Mouse (Mus musculus) kidney, adult 2 months (tissue): Measurements from ENCODE around the gene Sept6. TPM values are rescaled to one million over a fixed set of nuclear protein-coding genes. Genes with fewer than 3 reads are reported as not detected.
A peak's percentile ranks its signal among the peaks of the same experiment; 100 is the strongest.

Experiments used
- DNase-seq: peaks from one replicate; pipeline ENCODE4 v3.0.0; 2021
- H3K27ac ChIP-seq: fragments of 200-500 bp; 2 replicates; pipeline ENCODE4 v1.5.1; 2012; ENCODE audit warnings: low read depth, low read length, control low read depth, inconsistent platforms; ENCODE audit not compliant: insufficient read depth
- H3K27me3 ChIP-seq: fragments of 200-500 bp; replicated peaks from 2 replicates; pipeline ENCODE4 v1.6.1; 2012; ENCODE audit warnings: mild to moderate bottlenecking, moderate library complexity, low read length, inconsistent platforms; ENCODE audit not compliant: control insufficient read depth, insufficient read depth
- H3K36me3 ChIP-seq: fragments of 200-500 bp; 2 replicates; pipeline ENCODE4 v1.6.1; 2012; ENCODE audit warnings: mild to moderate bottlenecking, moderate library complexity, low read length, inconsistent platforms; ENCODE audit not compliant: control insufficient read depth, insufficient read depth
- H3K4me1 ChIP-seq: fragments of 200-500 bp; 2 replicates; pipeline ENCODE4 v1.6.1; 2011; ENCODE audit warnings: low read length; ENCODE audit not compliant: control insufficient read depth, insufficient read depth
- H3K4me3 ChIP-seq: fragments of 200-500 bp; 2 replicates; pipeline ENCODE4 v1.5.1; 2011; ENCODE audit warnings: mild to moderate bottlenecking, low read depth, low read length, control low read depth; ENCODE audit not compliant: insufficient read depth
- CTCF ChIP-seq: fragments of 200-500 bp; conservative IDR thresholded peaks from 2 replicates; pipeline ENCODE4 v1.5.1; 2011; ENCODE audit warnings: low read depth, mild to moderate bottlenecking, control low read depth, low read length, moderate library complexity, mixed read lengths; ENCODE audit not compliant: insufficient read depth, insufficient read length
- POLR2A ChIP-seq: fragments of 200-500 bp; IDR thresholded peaks from one replicate; pipeline ENCODE4 v1.6.1; 2011; ENCODE audit warnings: low read depth, low read length, control low read depth
- WGBS: fragments of 180-500 bp; shearing (Covaris S2); methylation state at CpG from one replicate; pipeline ENCODE4 v1.1.7; 2018; 5-methylcytosine and 5-hydroxymethylcytosine counted together
- polyA plus RNA-seq: library from polyadenylated mRNA; depleted of rRNA; stranded (reverse); fragments of >200 nt; gene quantifications from 2 replicates; pipeline ENCODE4 v1.2.3, GENCODE M21; 2012

Gene Sept6
- polyA plus RNA-seq, 1 experiment = 5.7 TPM

GRCm38 (mm10) chrX:36971156-36971555, 20.4 kb downstream of the Sept6 start:
- DNase-seq = no peak
- TF ChIP-seq CTCF (no peak), POLR2A (no peak)
- 83% methylated on average over 4 of the region's 4 CpGs for WGBS
- H3K27me3 ChIP-seq = no peaks in the 10 kb centered on the region
- no peak overlapping the region for H3K4me3 ChIP-seq
- no peaks in the 10 kb centered on the region for H3K4me1 ChIP-seq
- H3K36me3 ChIP-seq = no peaks in the 10 kb centered on the region
- H3K27ac ChIP-seq = no peak overlapping the region

GRCm38 (mm10) chrX:36969501-36969900, 22.1 kb downstream of the Sept6 start:
- TF ChIP-seq POLR2A = no peak
- no peak for TF ChIP-seq CTCF
- Histone ChIP-seq H3K27ac (no peak overlapping the region), H3K4me1 (no peaks in the 10 kb centered on the region), H3K27me3 (no peaks in the 10 kb centered on the region), H3K36me3 (no peaks in the 10 kb centered on the region), H3K4me3 (no peak overlapping the region)
- 57% methylated on average over 4 of the region's 4 CpGs for WGBS
- no peak for DNase-seq

GRCm38 (mm10) chrX:36956674-36957073, 34.9 kb downstream of the Sept6 start:
- no peak overlapping the region for H3K4me3 ChIP-seq
- no peak for DNase-seq
- H3K36me3 ChIP-seq = no peaks in the 10 kb centered on the region
- no peaks in the 10 kb centered on the region for H3K4me1 ChIP-seq
- no peak for TF ChIP-seq CTCF
- no peak for TF ChIP-seq POLR2A
- no peak overlapping the region for H3K27ac ChIP-seq
- H3K27me3 ChIP-seq = no peaks in the 10 kb centered on the region
- WGBS = 81% methylated on average over 2 of the region's 2 CpGs

GRCm38 (mm10) chrX:36941106-36941505, 50.5 kb downstream of the Sept6 start:
- DNase-seq = no peak
- TF ChIP-seq CTCF = no peak
- TF ChIP-seq POLR2A = no peak
- 76% methylated on average over 3 of the region's 3 CpGs for WGBS
- Histone ChIP-seq H3K27ac (no peak overlapping the region), H3K36me3 (no peaks in the 10 kb centered on the region), H3K4me1 (no peaks in the 10 kb centered on the region), H3K4me3 (no peak overlapping the region), H3K27me3 (no peaks in the 10 kb centered on the region)

- TF ChIP-seq CTCF = no peak
- TF ChIP-seq POLR2A = no peak
- DNase-seq = peak; percentile 57
- no peaks in the 10 kb centered on the region for H3K36me3 ChIP-seq
- no peak overlapping the region for H3K27ac ChIP-seq
- H3K4me1 ChIP-seq = no peaks in the 10 kb centered on the region
- WGBS = 51% methylated on average over 4 of the region's 4 CpGs
- no peak overlapping the region for H3K4me3 ChIP-seq
- no peaks in the 10 kb centered on the region for H3K27me3 ChIP-seq
Measured at GRCm38 (mm10) chrX:36939806-36940413, 51.7 kb downstream of the Sept6 start.

- H3K4me3 ChIP-seq = no peak overlapping the region
Measured at GRCm38 (mm10) chrX:36935326-36935966, 56.1 kb downstream of the Sept6 start.

GRCm38 (mm10) chrX:36930574-36930973, 61.0 kb downstream of the Sept6 start:
- WGBS = 52% methylated on average over 1 of the region's 1 CpGs
- DNase-seq = no peak
- no peak overlapping the region for H3K27ac ChIP-seq
- no peaks in the 10 kb centered on the region for H3K27me3 ChIP-seq
- peak; percentile 22; the same call in 1 of the 2 replicates for TF ChIP-seq CTCF
- TF ChIP-seq POLR2A = no peak
- H3K4me3 ChIP-seq = no peak overlapping the region
- no peaks in the 10 kb centered on the region for H3K36me3 ChIP-seq
- no peaks in the 10 kb centered on the region for H3K4me1 ChIP-seq

More at GRCm38 (mm10) chrX:36935326-36935966, 56.1 kb downstream of the Sept6 start:
- Histone ChIP-seq H3K4me1 (no peaks in the 10 kb centered on the region), H3K27me3 (no peaks in the 10 kb centered on the region), H3K36me3 (no peaks in the 10 kb centered on the region), H3K27ac (no peak overlapping the region)
- TF ChIP-seq CTCF (no peak), POLR2A (no peak)
- WGBS = 64% methylated on average over 7 of the region's 7 CpGs
- no peak for DNase-seq
